Mouse (Mus musculus): ENCODE data around the gene Cpeb3. TPM values are rescaled to one million over a fixed set of nuclear protein-coding genes. Genes with fewer than 3 reads are reported as not detected.
"Not testable (repeated sequence)": the region's sequence is repeated elsewhere in the genome, so short reads cannot be mapped to it uniquely, and the experiment has no call there.

Cpeb3 gene
- polyA plus RNA-seq, 1 experiment, result 86.5 TPM

DNA sequence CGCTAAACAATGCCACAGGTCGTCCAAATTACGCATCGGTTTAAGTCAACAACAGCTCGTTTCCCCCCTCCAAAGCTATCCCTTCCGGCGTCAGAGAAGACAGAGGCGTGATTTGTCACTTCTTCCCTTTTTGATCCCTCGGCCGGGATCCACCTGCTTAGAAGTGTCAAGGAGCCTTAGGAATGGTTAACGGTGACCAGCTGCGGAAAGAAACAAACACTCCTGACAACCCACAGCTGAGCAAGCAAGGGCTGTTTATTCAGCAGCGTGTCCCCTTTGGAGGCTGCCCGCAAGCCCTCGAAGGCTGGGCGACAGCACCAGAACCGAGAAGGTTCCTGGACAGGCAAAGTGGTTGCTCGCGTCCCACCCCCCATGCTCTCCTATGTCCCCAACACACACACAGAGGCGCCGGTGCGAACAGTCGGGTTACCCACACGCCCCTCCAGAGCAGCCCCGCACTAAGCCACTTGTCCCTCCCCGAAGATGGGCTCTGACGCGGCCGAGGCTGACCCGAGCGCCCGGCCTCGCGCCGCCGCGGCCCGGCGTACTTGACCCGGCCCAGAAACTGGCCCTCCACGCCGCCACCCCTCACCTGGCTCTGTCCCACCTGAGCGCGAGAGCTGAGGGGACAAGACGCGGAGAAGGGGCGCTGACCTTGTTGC is 1.6 kb downstream of the Cpeb3 start:
- H3K4me1 ChIP-seq (ENCODE audit: control insufficient read depth, insufficient read depth, low read length), result peaks cover 3% of the 10 kb centered on the region; the same call in 1 of the 2 replicates
- peak overlapping the region; percentile 96 for H3K27ac ChIP-seq (ENCODE audit: control insufficient read depth, insufficient read depth, low read depth, low read length)
- H3K27me3 ChIP-seq (ENCODE audit: control insufficient read depth, insufficient read depth, low read length), result no peaks in the 10 kb centered on the region
- H3K36me3 ChIP-seq (ENCODE audit: control insufficient read depth, insufficient read depth, low read length), result no peaks in the 10 kb centered on the region
- H3K4me3 ChIP-seq (ENCODE audit: control insufficient read depth, low read depth, low read length), result peak overlapping the region; percentile 99
- no peak for TF ChIP-seq CTCF (IDR thresholded peaks at IDR 0.05; ENCODE audit: control insufficient read depth, insufficient read depth, insufficient replicate concordance, low read depth, low read length)
- TF ChIP-seq POLR2A (IDR thresholded peaks at IDR 0.05; ENCODE audit: control insufficient read depth, low read depth, low read length), result no peak

DNA sequence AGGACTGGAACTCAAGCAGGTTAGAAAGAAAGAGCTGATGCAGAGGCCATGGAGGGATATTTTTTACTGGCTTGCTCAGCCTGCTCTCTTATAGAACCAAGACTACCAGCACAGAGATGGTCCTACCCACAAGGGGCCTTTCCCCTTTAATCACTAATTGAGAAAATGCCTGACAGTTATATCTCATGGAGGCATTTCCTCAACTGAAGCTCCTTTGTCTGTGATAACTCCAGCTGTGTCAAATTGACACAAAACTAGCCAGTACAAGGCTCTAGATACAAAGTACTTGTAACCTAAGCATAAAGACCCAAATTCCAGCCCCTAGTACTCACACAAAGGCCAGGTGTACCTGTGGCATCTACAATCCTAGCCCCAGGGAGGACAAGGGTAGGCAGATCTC is 3.2 kb downstream of the Cpeb3 start:
- H3K4me1 ChIP-seq (ENCODE audit: control insufficient read depth, insufficient read depth, low read length); H3K27ac ChIP-seq (ENCODE audit: control insufficient read depth, insufficient read depth, low read depth, low read length); H3K36me3 ChIP-seq (ENCODE audit: control insufficient read depth, insufficient read depth, low read length); H3K27me3 ChIP-seq (ENCODE audit: control insufficient read depth, insufficient read depth, low read length): not testable (repeated sequence)
- H3K4me3 ChIP-seq (ENCODE audit: control insufficient read depth, low read depth, low read length), result peak overlapping the region; percentile 24; the same call in 1 of the 2 replicates

DNA sequence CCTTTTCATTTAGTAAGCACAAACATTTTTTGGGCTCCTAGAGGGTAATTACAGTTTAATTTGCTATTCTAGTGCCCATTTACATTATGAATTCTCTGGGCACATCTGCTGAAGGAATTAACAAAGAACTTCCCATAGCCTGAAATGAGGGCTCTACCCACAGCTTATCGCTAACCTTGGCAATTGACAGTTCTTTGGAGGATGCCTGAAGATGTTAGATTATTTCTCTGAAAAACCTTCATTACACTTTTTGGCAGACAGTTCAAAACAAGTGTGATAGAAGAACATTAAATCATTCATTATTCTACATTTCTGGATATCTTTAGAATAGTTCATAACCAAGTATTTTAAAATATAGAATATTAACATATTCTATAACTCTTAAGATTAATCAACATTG is 5.0 kb downstream of the Cpeb3 start:
- Histone ChIP-seq H3K27me3 (ENCODE audit: control insufficient read depth, insufficient read depth, low read length) (no peaks in the 10 kb centered on the region), H3K4me3 (ENCODE audit: control insufficient read depth, low read depth, low read length) (no peak overlapping the region), H3K4me1 (ENCODE audit: control insufficient read depth, insufficient read depth, low read length) (peaks cover 3% of the 10 kb centered on the region; the same call in 1 of the 2 replicates), H3K36me3 (ENCODE audit: control insufficient read depth, insufficient read depth, low read length) (no peaks in the 10 kb centered on the region), H3K27ac (ENCODE audit: control insufficient read depth, insufficient read depth, low read depth, low read length) (no peak overlapping the region)
- no peak for TF ChIP-seq POLR2A (IDR thresholded peaks at IDR 0.05; ENCODE audit: control insufficient read depth, low read depth, low read length)
- TF ChIP-seq CTCF (IDR thresholded peaks at IDR 0.05; ENCODE audit: control insufficient read depth, insufficient read depth, insufficient replicate concordance, low read depth, low read length), result no peak

DNA sequence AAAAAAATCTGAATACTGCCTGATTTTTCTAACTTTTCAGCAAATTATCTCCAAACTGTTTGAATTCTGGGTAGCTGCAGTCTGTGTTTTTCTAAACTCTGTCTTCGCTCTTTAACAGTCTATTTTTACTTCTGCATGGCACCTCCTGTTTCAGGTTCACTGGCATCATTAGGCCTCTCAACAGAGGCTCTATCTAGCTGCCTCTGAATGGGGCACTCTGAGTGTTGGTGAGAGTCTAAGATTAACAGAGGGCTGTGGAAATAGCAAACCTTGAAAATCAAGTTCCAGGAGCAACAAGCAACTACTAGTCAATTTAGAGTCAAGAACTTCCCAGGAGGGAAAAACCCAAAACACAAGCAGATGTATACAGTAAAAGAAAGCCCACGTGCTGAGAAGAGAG is 8.5 kb downstream of the Cpeb3 start:
- no peak overlapping the region for H3K4me3 ChIP-seq (ENCODE audit: control insufficient read depth, low read depth, low read length)
- no peaks in the 10 kb centered on the region for H3K4me1 ChIP-seq (ENCODE audit: control insufficient read depth, insufficient read depth, low read length)
- H3K27ac ChIP-seq (ENCODE audit: control insufficient read depth, insufficient read depth, low read depth, low read length), result no peak overlapping the region
- H3K36me3 ChIP-seq (ENCODE audit: control insufficient read depth, insufficient read depth, low read length), result no peaks in the 10 kb centered on the region
- no peaks in the 10 kb centered on the region for H3K27me3 ChIP-seq (ENCODE audit: control insufficient read depth, insufficient read depth, low read length)
- TF ChIP-seq CTCF (IDR thresholded peaks at IDR 0.05; ENCODE audit: control insufficient read depth, insufficient read depth, insufficient replicate concordance, low read depth, low read length) (no peak), POLR2A (IDR thresholded peaks at IDR 0.05; ENCODE audit: control insufficient read depth, low read depth, low read length) (no peak)

DNA sequence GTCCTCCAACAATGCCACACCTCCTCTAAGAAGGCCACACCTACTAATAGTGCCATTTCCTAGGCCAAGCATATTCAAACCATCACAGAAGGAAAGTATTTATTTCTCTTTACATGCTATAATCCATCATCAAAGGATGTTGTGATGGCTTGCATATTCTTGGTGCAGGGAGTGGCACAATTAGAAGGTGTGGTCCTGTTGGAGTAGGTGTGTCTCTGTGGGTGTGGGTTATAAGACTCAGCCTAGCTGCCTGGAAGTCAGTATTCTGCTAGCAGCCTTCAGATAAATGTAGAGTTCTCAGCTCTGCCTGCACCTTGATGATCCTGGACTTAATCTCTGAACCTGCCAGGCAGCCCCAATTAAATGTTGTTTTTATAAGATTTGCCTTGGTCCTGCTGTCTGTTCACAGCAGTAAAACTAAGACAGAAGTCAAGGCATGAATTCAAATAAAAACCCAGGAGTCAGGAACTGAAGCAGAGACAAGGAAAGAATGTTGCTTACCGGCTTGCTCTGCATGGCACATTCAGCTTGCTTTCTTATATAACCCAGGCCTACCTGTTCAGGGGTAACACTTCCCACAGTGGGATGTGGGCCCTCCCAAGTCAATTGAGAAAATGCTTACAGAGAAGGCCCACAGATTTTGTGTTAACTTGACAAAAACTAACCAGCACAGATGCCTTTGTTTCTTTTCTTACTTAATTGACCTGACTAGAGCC is 10.1 kb downstream of the Cpeb3 start:
- Histone ChIP-seq H3K4me3 (ENCODE audit: control insufficient read depth, low read depth, low read length) (peak overlapping the region; percentile 61), H3K36me3 (ENCODE audit: control insufficient read depth, insufficient read depth, low read length) (no peaks in the 10 kb centered on the region), H3K27me3 (ENCODE audit: control insufficient read depth, insufficient read depth, low read length) (no peaks in the 10 kb centered on the region), H3K4me1 (ENCODE audit: control insufficient read depth, insufficient read depth, low read length) (no peaks in the 10 kb centered on the region), H3K27ac (ENCODE audit: control insufficient read depth, insufficient read depth, low read depth, low read length) (no peak overlapping the region; the same call in 1 of the 2 replicates)
- TF ChIP-seq CTCF (IDR thresholded peaks at IDR 0.05; ENCODE audit: control insufficient read depth, insufficient read depth, insufficient replicate concordance, low read depth, low read length) (no peak), POLR2A (IDR thresholded peaks at IDR 0.05; ENCODE audit: control insufficient read depth, low read depth, low read length) (no peak)

DNA sequence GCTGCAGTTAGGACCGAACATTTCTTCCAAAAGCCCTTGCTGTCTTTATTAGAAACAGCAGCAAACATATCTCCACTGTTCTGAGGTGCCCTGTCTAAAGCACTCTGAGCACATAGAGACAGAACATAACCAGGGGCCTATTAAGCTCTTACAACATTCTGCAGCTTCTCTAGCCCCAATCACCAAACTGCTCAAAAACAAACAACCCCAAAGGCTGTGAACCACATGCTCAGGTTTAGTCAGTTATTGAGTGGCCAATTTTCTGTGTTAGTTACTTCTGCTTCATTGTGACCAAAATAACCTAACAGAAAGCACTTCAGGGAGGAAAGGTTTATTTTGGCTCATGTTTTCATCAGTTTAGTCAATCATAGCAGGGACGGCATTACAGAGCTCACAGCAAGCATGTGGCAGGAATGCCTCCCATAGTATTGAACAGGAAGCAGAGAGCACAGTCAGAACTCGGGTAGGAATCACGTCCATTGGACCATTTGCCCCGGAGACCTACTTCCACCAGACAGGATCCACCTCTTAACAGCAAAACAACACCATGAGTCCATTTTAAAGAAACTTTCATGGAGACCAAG is 15.8 kb downstream of the Cpeb3 start:
- Histone ChIP-seq H3K4me1 (ENCODE audit: control insufficient read depth, insufficient read depth, low read length) (no peaks in the 10 kb centered on the region), H3K27ac (ENCODE audit: control insufficient read depth, insufficient read depth, low read depth, low read length) (no peak overlapping the region), H3K36me3 (ENCODE audit: control insufficient read depth, insufficient read depth, low read length) (no peaks in the 10 kb centered on the region), H3K4me3 (ENCODE audit: control insufficient read depth, low read depth, low read length) (no peak overlapping the region), H3K27me3 (ENCODE audit: control insufficient read depth, insufficient read depth, low read length) (no peaks in the 10 kb centered on the region)
- TF ChIP-seq POLR2A (IDR thresholded peaks at IDR 0.05; ENCODE audit: control insufficient read depth, low read depth, low read length) (no peak), CTCF (IDR thresholded peaks at IDR 0.05; ENCODE audit: control insufficient read depth, insufficient read depth, insufficient replicate concordance, low read depth, low read length) (no peak)

DNA sequence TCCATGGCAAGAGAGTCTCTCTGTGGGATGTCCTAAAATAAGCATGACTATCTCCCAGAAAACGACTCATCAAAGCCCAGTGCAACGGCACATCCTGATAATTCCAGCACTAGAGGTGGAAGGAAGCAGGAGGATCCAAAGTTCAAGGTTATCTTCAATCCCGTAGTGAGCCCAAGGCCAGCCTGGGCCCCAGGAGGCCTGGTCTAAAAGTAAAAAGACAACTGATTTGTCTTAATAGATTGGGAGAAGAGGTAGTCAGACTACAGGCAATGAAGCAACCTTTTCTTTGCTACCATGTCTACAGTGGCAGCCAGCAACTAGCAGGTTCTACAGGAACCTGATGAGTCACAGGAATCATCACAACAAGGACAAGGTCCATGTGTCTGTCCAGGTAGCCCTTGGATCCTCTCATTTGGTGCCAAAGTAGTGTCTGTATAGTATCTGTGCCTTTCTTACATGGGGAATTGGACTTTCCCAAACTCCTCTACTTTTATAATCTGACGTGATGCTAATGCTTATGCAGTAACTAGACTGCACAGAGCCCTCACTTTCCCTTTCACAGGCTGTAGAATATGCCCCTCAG is 19.9 kb downstream of the Cpeb3 start:
- Histone ChIP-seq H3K27me3 (ENCODE audit: control insufficient read depth, insufficient read depth, low read length) (no peaks in the 10 kb centered on the region), H3K27ac (ENCODE audit: control insufficient read depth, insufficient read depth, low read depth, low read length) (no peak overlapping the region), H3K4me3 (ENCODE audit: control insufficient read depth, low read depth, low read length) (no peak overlapping the region), H3K36me3 (ENCODE audit: control insufficient read depth, insufficient read depth, low read length) (no peaks in the 10 kb centered on the region), H3K4me1 (ENCODE audit: control insufficient read depth, insufficient read depth, low read length) (no peaks in the 10 kb centered on the region)
- TF ChIP-seq CTCF (IDR thresholded peaks at IDR 0.05; ENCODE audit: control insufficient read depth, insufficient read depth, insufficient replicate concordance, low read depth, low read length) (no peak), POLR2A (IDR thresholded peaks at IDR 0.05; ENCODE audit: control insufficient read depth, low read depth, low read length) (no peak)
